Mouse (Mus musculus): ENCODE data around the gene Gm5737.
A peak's percentile ranks its signal among the peaks of the same experiment; 100 is the strongest.

- TF ChIP-seq CTCF (conservative IDR thresholded peaks at IDR 0.05; ENCODE audit: insufficient read depth, insufficient read length, low read depth, low read length) (peak; percentile 87), POLR2A (IDR thresholded peaks at IDR 0.05; ENCODE audit: low read depth, low read length) (no peak)
Observed at GRCm38 (mm10) chr7:120823248-120823647, 11.1 kb downstream of the Gm5737 start.
